Mouse (Mus musculus) small intestine, adult 2 months (tissue): ENCODE results near the gene Khsrp.

ENCODE experiments used
- CTCF ChIP-seq: fragments of 200-500 bp; IDR thresholded peaks from 2 replicates; pipeline ENCODE4 v1.5.1; 2012; ENCODE audit warnings: low read depth, mild to moderate bottlenecking, control low read depth, inconsistent platforms, low read length, moderate library complexity, mixed read lengths; ENCODE audit not compliant: insufficient replicate concordance, insufficient read length; ENCODE audit errors: extremely low read depth
- POLR2A ChIP-seq: fragments of 200-500 bp; IDR thresholded peaks from 2 replicates; pipeline ENCODE4 v1.6.1; 2012; ENCODE audit warnings: low read depth, mild to moderate bottlenecking, control low read depth, inconsistent platforms, low read length, moderate library complexity

- TF ChIP-seq CTCF (no peak), POLR2A (no peak)
These were observed 35.6 kb upstream of the Khsrp start for GRCm38 (mm10) chr17:57066908-57067307.
